Mouse (Mus musculus): ENCODE measurements around the gene Kdm2b. TPM values are rescaled to one million over a fixed set of nuclear protein-coding genes. Genes with fewer than 3 reads are reported as not detected.

The Kdm2b gene
- polyA plus RNA-seq, 1 experiment: 30.3 TPM

GRCm38 (mm10) chr5:122823976-122824375 is 165.6 kb downstream of the Kdm2b start:
- H3K36me3 ChIP-seq (ENCODE audit: control insufficient read depth, insufficient read depth, low read length): peaks cover 2% of the 10 kb centered on the region; the same call in 1 of the 2 replicates
- H3K27me3 ChIP-seq (ENCODE audit: control insufficient read depth, insufficient read depth, low read length): no peaks in the 10 kb centered on the region
- no peak overlapping the region for H3K4me3 ChIP-seq (ENCODE audit: extremely low read depth, insufficient read depth, insufficient read length)
- H3K27ac ChIP-seq (ENCODE audit: insufficient read depth, low read length): no peak overlapping the region
- DNase-seq (ENCODE audit: low read depth in 1 of 2, low spot score in 2 of 2): no peak
- 92% methylated on average over 1 of the region's 1 CpGs for WGBS
- no peak for TF ChIP-seq POLR2A (IDR thresholded peaks at IDR 0.05; ENCODE audit: low read depth, low read length)
- no peak for TF ChIP-seq CTCF (IDR thresholded peaks at IDR 0.05; ENCODE audit: extremely low read depth, insufficient read depth, insufficient read length, insufficient replicate concordance)
- H3K4me1 ChIP-seq (ENCODE audit: control insufficient read depth, insufficient read depth, insufficient read length): no peaks in the 10 kb centered on the region

- Histone ChIP-seq H3K4me3 (ENCODE audit: extremely low read depth, insufficient read depth, insufficient read length) (no peak overlapping the region), H3K27me3 (ENCODE audit: control insufficient read depth, insufficient read depth, low read length) (no peaks in the 10 kb centered on the region), H3K4me1 (ENCODE audit: control insufficient read depth, insufficient read depth, insufficient read length) (no peaks in the 10 kb centered on the region), H3K27ac (ENCODE audit: insufficient read depth, low read length) (no peak overlapping the region), H3K36me3 (ENCODE audit: control insufficient read depth, insufficient read depth, low read length) (peaks cover 13% of the 10 kb centered on the region)
- TF ChIP-seq CTCF (IDR thresholded peaks at IDR 0.05; ENCODE audit: extremely low read depth, insufficient read depth, insufficient read length, insufficient replicate concordance) (no peak), POLR2A (IDR thresholded peaks at IDR 0.05; ENCODE audit: low read depth, low read length) (no peak)
- 91% methylated on average over 4 of the region's 4 CpGs for WGBS
- DNase-seq (ENCODE audit: low read depth in 1 of 2, low spot score in 2 of 2): no peak
These were observed 167.2 kb downstream of the Kdm2b start for GRCm38 (mm10) chr5:122822441-122822840.

- Histone ChIP-seq H3K27ac (ENCODE audit: insufficient read depth, low read length) (peak overlapping the region; percentile 75), H3K4me3 (ENCODE audit: extremely low read depth, insufficient read depth, insufficient read length) (peak overlapping the region; percentile 57), H3K4me1 (ENCODE audit: control insufficient read depth, insufficient read depth, insufficient read length) (no peaks in the 10 kb centered on the region), H3K27me3 (ENCODE audit: control insufficient read depth, insufficient read depth, low read length) (no peaks in the 10 kb centered on the region), H3K36me3 (ENCODE audit: control insufficient read depth, insufficient read depth, low read length) (peaks cover 17% of the 10 kb centered on the region)
- under 1% methylated on average over 10 of the region's 10 CpGs for WGBS
- DNase-seq (ENCODE audit: low read depth in 1 of 2, low spot score in 2 of 2): no peak
- no peak for TF ChIP-seq POLR2A (IDR thresholded peaks at IDR 0.05; ENCODE audit: low read depth, low read length)
- TF ChIP-seq CTCF (IDR thresholded peaks at IDR 0.05; ENCODE audit: extremely low read depth, insufficient read depth, insufficient read length, insufficient replicate concordance): no peak
These were observed 168.1 kb downstream of the Kdm2b start for GRCm38 (mm10) chr5:122821524-122821885.

GRCm38 (mm10) chr5:122820777-122821523 is 168.7 kb downstream of the Kdm2b start, which contains the start of gene Anapc5:
Anapc5 (minus strand) TSS chr5:122821339.
- TF ChIP-seq POLR2A (IDR thresholded peaks at IDR 0.05; ENCODE audit: low read depth, low read length) (peak; percentile 81), CTCF (IDR thresholded peaks at IDR 0.05; ENCODE audit: extremely low read depth, insufficient read depth, insufficient read length, insufficient replicate concordance) (no peak)

More at GRCm38 (mm10) chr5:122820777-122821523, 168.7 kb downstream of the Kdm2b start, which contains the start of gene Anapc5:
- Histone ChIP-seq H3K27ac (ENCODE audit: insufficient read depth, low read length) (peak within 1 kb of the TSS; percentile 99), H3K4me1 (ENCODE audit: control insufficient read depth, insufficient read depth, insufficient read length) (no peaks in the 10 kb centered on the region), H3K27me3 (ENCODE audit: control insufficient read depth, insufficient read depth, low read length) (no peaks in the 10 kb centered on the region), H3K4me3 (ENCODE audit: extremely low read depth, insufficient read depth, insufficient read length) (peak within 1 kb of the TSS; percentile 98), H3K36me3 (ENCODE audit: control insufficient read depth, insufficient read depth, low read length) (peaks cover 19% of the 10 kb centered on the region)
- under 1% methylated on average over 55 of the region's 55 CpGs for WGBS
- peak; percentile 92 to 97 for DNase-seq (ENCODE audit: low read depth in 1 of 2, low spot score in 2 of 2)

Other genes starting within 250 kb of the Kdm2b start
- 21.2 and 28.3 TPM in 2 replicates for gene Camkk2, start 210.4 kb downstream of the Kdm2b start, polyA plus RNA-seq (2012; rRNA removed)
- 150 and 162 TPM in 2 replicates for gene Anapc5, start 168.5 kb downstream of the Kdm2b start, polyA plus RNA-seq (2012; rRNA removed)
- 7.0 and 9.9 TPM in 2 replicates for gene Rnf34, start 139.8 kb downstream of the Kdm2b start, polyA plus RNA-seq (2012; rRNA removed)
- 52.3 and 83.0 TPM in 2 replicates for gene Orai1, start 25.3 kb upstream of the Kdm2b start, polyA plus RNA-seq (2012; rRNA removed)
- gene Morn3, start 57.2 kb upstream of the Kdm2b start, polyA plus RNA-seq (2012; rRNA removed): not detected in 2 replicates
- 5.8 and 7.6 TPM in 2 replicates for gene Tmem120b, start 78.6 kb upstream of the Kdm2b start, polyA plus RNA-seq (2012; rRNA removed)
- 70.7 and 72.5 TPM in 2 replicates for gene Rhof, start 142.9 kb upstream of the Kdm2b start, polyA plus RNA-seq (2012; rRNA removed)
- 20.5 and 23.2 TPM in 2 replicates for gene Setd1b, start 152.4 kb upstream of the Kdm2b start, polyA plus RNA-seq (2012; rRNA removed)
- 13.3 and 19.5 TPM in 2 replicates for gene Psmd9, start 179.6 kb upstream of the Kdm2b start, polyA plus RNA-seq (2012; rRNA removed)
- gene Hpd, start 192.9 kb upstream of the Kdm2b start, polyA plus RNA-seq (2012; rRNA removed): 0.19 and 0.37 TPM in 2 replicates

All from spleen, adult 2 months (tissue).